In genomic region chr9:64232257-64232957, GRCm38 (mm10) we compare ENCODE assay signal across 8 mouse cellular contexts. TPM values are rescaled to one million over a fixed set of nuclear protein-coding genes. Genes with fewer than 3 reads are reported as not detected.
A peak's percentile ranks its signal among the peaks of the same experiment; 100 is the strongest.
DNase-seq lines count a peak whose midpoint lies in the region; ATAC-seq and TF ChIP-seq lines count a peak whose summit lies in the region.

No protein-coding gene starts in this region.

- peaks cover 20% of the 10 kb centered on the region for H3K4me1 ChIP-seq in heart, adult 2 months (ENCODE audit: control insufficient read depth, insufficient read depth, low read length)
- H3K4me1 ChIP-seq in kidney, adult 2 months (ENCODE audit: control insufficient read depth, insufficient read depth, low read length) = peaks cover 26% of the 10 kb centered on the region

- peaks cover 21% of the 10 kb centered on the region for H3K36me3 ChIP-seq in heart, adult 2 months (ENCODE audit: control insufficient read depth, insufficient read depth, low read length)
- H3K36me3 ChIP-seq in kidney, adult 2 months (ENCODE audit: control insufficient read depth, insufficient read depth, low read length) = no peaks in the 10 kb centered on the region

- H3K4me3 ChIP-seq in heart, adult 2 months = no peak overlapping the region
- H3K4me3 ChIP-seq in kidney, adult 2 months (ENCODE audit: insufficient read depth, low read depth, low read length) = no peak overlapping the region

- H3K27ac ChIP-seq in heart, adult 2 months = peak overlapping the region; percentile 67
- H3K27ac ChIP-seq in kidney, adult 2 months (ENCODE audit: insufficient read depth, low read depth, low read length) = peak overlapping the region; percentile 18; the same call in 1 of the 2 replicates

- no peak overlapping the region for H3K9ac ChIP-seq in heart, adult 2 months (ENCODE audit: low read depth, low read length)

- TF ChIP-seq CTCF in heart, adult 2 months (IDR thresholded peaks at IDR 0.05) = no peak
- no peak for TF ChIP-seq CTCF in kidney, adult 2 months (conservative IDR thresholded peaks at IDR 0.05; ENCODE audit: insufficient read depth, insufficient read length, low read depth, low read length)

- no peak for TF ChIP-seq POLR2A in heart, adult 2 months (IDR thresholded peaks at IDR 0.05; ENCODE audit: insufficient read depth, low read depth, low read length)
- no peak for TF ChIP-seq POLR2A in kidney, adult 2 months (IDR thresholded peaks at IDR 0.05; ENCODE audit: low read depth, low read length)

- H3K79me2 ChIP-seq in heart, adult 2 months (replicated peaks; ENCODE audit: control insufficient read depth, insufficient read depth, low read length) = peaks cover 1% of the 10 kb centered on the region

- no peak for TF ChIP-seq EP300 in heart, adult 2 months (IDR thresholded peaks at IDR 0.05; ENCODE audit: insufficient read depth, low read depth, low read length)

- ATAC-seq in megakaryocyte progenitor cell, adult 5-6 weeks (replicated peaks; ENCODE audit: poor library complexity) = no peak

- H3K27me3 ChIP-seq in heart, adult 2 months (ENCODE audit: control insufficient read depth, insufficient read depth, low read length) = no peaks in the 10 kb centered on the region
- no peaks in the 10 kb centered on the region for H3K27me3 ChIP-seq in kidney, adult 2 months (replicated peaks; ENCODE audit: control insufficient read depth, insufficient read depth, low read length)

- DNase-seq in urinary bladder, postnatal 14 days (ENCODE audit: low spot score) = peak; percentile 28
- no peak for DNase-seq in urinary bladder, postnatal 25 days (ENCODE audit: low spot score)
- peak; percentile 35 to 41 for DNase-seq in heart, adult 2 months
- DNase-seq in kidney, adult 2 months = peak; percentile 51
- peak; percentile 53 for DNase-seq in testis, postnatal 10 days (ENCODE audit: low spot score)
- no peak for DNase-seq in cerebellum, adult 9-11 months
- no peak for DNase-seq in cerebellum, adult 8-10 months

- intact Hi-C loops in heart, adult 2 months (cut with DNase I) = no loop called here

- WGBS in heart, adult 2 months = 30% methylated on average over 9 of the region's 9 CpGs
- 52% methylated on average over 9 of the region's 9 CpGs for WGBS in kidney, adult 2 months

RNA-seq across cellular contexts. Expression of gene Uchl4, which starts 2.6 kb away (rescaled TPM):
- 1 to 10 TPM; 2.3 to 2.4 TPM for total RNA-seq in heart, adult 2 months (2021)
- 0.21 and 0.44 TPM in 2 replicates for polyA plus RNA-seq in heart, adult 2 months (2012; rRNA removed)
- polyA plus RNA-seq in kidney, adult 2 months (2012; rRNA removed) = 0.11 and 0.15 TPM in 2 replicates
- 0.62 and 0.88 TPM in 2 replicates for total RNA-seq in megakaryocyte progenitor cell, adult 5-6 weeks (2015)
- 1.1 and 1.4 TPM in 2 replicates for total RNA-seq in megakaryocyte progenitor cell, adult 5-6 weeks (2017)

RNA-seq across cellular contexts. Expression of gene Map2k1, which starts 21.0 kb away (rescaled TPM):
- total RNA-seq in heart, adult 2 months (2021) = 10 to 100 TPM; 47.2 to 47.5 TPM
- polyA plus RNA-seq in heart, adult 2 months (2012; rRNA removed) = 30.0 and 43.3 TPM in 2 replicates
- polyA plus RNA-seq in kidney, adult 2 months (2012; rRNA removed) = 40.8 and 46.3 TPM in 2 replicates
- 34.0 and 38.3 TPM in 2 replicates for total RNA-seq in megakaryocyte progenitor cell, adult 5-6 weeks (2015)
- total RNA-seq in megakaryocyte progenitor cell, adult 5-6 weeks (2017) = 47.0 and 54.7 TPM in 2 replicates

RNA-seq across cellular contexts. Expression of gene Tipin, which starts 49.0 kb away (rescaled TPM):
- total RNA-seq in heart, adult 2 months (2021) = 1 to 10 TPM; 9.2 to 9.3 TPM
- 3.8 and 7.2 TPM in 2 replicates for polyA plus RNA-seq in heart, adult 2 months (2012; rRNA removed)
- 3.2 and 5.5 TPM in 2 replicates for polyA plus RNA-seq in kidney, adult 2 months (2012; rRNA removed)
- total RNA-seq in megakaryocyte progenitor cell, adult 5-6 weeks (2015) = 280 and 286 TPM in 2 replicates
- 316 and 335 TPM in 2 replicates for total RNA-seq in megakaryocyte progenitor cell, adult 5-6 weeks (2017)

RNA-seq across cellular contexts. Expression of gene Snapc5, which starts 53.3 kb away (rescaled TPM):
- total RNA-seq in heart, adult 2 months (2021) = 10 to 100 TPM; 22.8 to 23.2 TPM
- polyA plus RNA-seq in heart, adult 2 months (2012; rRNA removed) = 12.1 and 15.8 TPM in 2 replicates
- polyA plus RNA-seq in kidney, adult 2 months (2012; rRNA removed) = 15.8 and 24.9 TPM in 2 replicates
- 16.5 and 20.7 TPM in 2 replicates for total RNA-seq in megakaryocyte progenitor cell, adult 5-6 weeks (2015)
- 47.4 and 48.2 TPM in 2 replicates for total RNA-seq in megakaryocyte progenitor cell, adult 5-6 weeks (2017)

RNA-seq across cellular contexts. Expression of gene Rpl4, which starts 59.2 kb away (rescaled TPM):
- 100 to 1,000 TPM; 436 to 501 TPM for total RNA-seq in heart, adult 2 months (2021)
- 261 and 333 TPM in 2 replicates for polyA plus RNA-seq in heart, adult 2 months (2012; rRNA removed)
- 373 and 421 TPM in 2 replicates for polyA plus RNA-seq in kidney, adult 2 months (2012; rRNA removed)
- 4,149 and 4,331 TPM in 2 replicates for total RNA-seq in megakaryocyte progenitor cell, adult 5-6 weeks (2015)
- total RNA-seq in megakaryocyte progenitor cell, adult 5-6 weeks (2017) = 2,914 and 3,251 TPM in 2 replicates

Comparison
In these comparisons a context has a peak if more than half of its experiments do, and no peak if none do; other contexts are left out.
1. DNase-seq: peak in urinary bladder, postnatal 14 days (single experiment), heart, adult 2 months (2 of 2), kidney, adult 2 months (single experiment) and testis, postnatal 10 days (single experiment); none in urinary bladder, postnatal 25 days (single experiment), cerebellum, adult 9-11 months (single experiment) and cerebellum, adult 8-10 months (single experiment).
2. RNA of gene Tipin, which starts 49.0 kb away (total RNA-seq): 280 to 335 TPM in megakaryocyte progenitor cell, adult 5-6 weeks; 9.2 to 9.3 TPM in heart, adult 2 months; every median in the first group is over 10 times any median in the second.